Comparison of ENCODE assay signal across 8 mouse cellular contexts in the genomic region with DNA sequence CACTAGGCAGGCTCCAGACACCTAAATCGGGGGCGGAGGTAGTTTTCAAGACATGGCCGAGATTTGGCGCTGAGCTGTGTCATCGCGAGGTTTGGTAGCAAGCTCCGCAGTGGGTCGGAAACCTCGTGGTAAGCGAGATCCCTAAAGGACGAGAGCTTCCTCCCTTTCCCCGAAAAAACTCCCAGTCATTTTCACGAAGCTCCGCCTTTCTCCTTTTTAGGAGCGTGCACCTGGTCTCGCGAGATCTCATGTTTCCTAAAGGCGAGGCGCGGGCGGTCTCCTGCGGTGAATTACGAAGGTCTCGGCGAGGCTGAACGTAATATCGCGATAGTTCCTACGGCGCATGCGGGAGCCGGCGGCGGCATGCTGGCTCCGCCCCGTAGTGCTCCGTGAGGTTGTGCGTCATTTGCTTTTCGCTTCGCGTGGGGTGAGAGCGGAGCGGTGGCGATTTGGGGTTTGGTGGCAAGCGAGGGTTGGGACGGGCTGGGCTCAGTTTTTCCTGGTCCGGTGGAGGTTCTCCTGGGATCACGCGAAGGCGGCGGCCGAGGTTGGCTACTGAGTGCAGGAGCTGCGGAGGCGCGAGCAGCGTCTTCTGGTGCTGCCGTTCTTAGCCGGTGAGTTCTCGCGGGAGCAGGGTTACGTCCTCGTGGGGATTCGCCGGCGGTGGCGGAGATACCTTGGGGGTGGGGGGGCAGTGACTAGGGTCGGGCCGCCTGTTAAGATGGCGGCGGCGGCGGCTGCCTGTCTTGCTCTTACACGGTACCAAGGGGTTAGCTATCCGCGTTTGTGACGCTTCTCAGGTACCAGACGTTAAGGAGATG. TPM values are rescaled to one million over a fixed set of nuclear protein-coding genes. Genes with fewer than 3 reads are reported as not detected.
DNase-seq lines count a peak whose midpoint lies in the region; ATAC-seq and TF ChIP-seq lines count a peak whose summit lies in the region.

No protein-coding gene starts in this region.

- peaks cover 19% of the 10 kb centered on the region for H3K4me1 ChIP-seq in erythroblast, embryonic 14.5 days (ENCODE audit: control insufficient read depth)
- H3K4me1 ChIP-seq in heart, embryonic 11.5 days (ENCODE audit: control insufficient read depth, insufficient read depth, low read length), result no peaks in the 10 kb centered on the region
- no peaks in the 10 kb centered on the region for H3K4me1 ChIP-seq in kidney, embryonic 16.5 days (ENCODE audit: insufficient read depth, low read length)
- peaks cover 1% of the 10 kb centered on the region; the same call in 1 of the 2 replicates for H3K4me1 ChIP-seq in liver, adult 2 months (ENCODE audit: control insufficient read depth, insufficient read depth, low read length)

- H3K27ac ChIP-seq in heart, embryonic 11.5 days (ENCODE audit: low read depth, low read length), result peak overlapping the region; percentile 95
- H3K27ac ChIP-seq in kidney, embryonic 16.5 days (ENCODE audit: low read length), result peak overlapping the region; percentile 96
- peak overlapping the region; percentile 89 for H3K27ac ChIP-seq in liver, adult 2 months (replicated peaks; ENCODE audit: insufficient read depth, low read depth, low read length)

- H3ac ChIP-seq in C2C12 (ENCODE audit: control insufficient read depth, insufficient read length, low read depth), result peak overlapping the region; percentile 73
- peak overlapping the region; percentile 73 for H3ac ChIP-seq in myocyte (ENCODE audit: control insufficient read depth, insufficient read length)

- H3K36me3 ChIP-seq in C2C12 (ENCODE audit: control insufficient read depth, insufficient read depth), result peaks cover 11% of the 10 kb centered on the region
- peaks cover 2% of the 10 kb centered on the region; the same call in 1 of the 2 replicates for H3K36me3 ChIP-seq in erythroblast, embryonic 14.5 days (ENCODE audit: control insufficient read depth)
- H3K36me3 ChIP-seq in heart, embryonic 11.5 days (ENCODE audit: control insufficient read depth, insufficient read depth, low read length), result no peaks in the 10 kb centered on the region
- H3K36me3 ChIP-seq in kidney, embryonic 16.5 days (ENCODE audit: insufficient read depth, low read length), result no peaks in the 10 kb centered on the region
- H3K36me3 ChIP-seq in liver, adult 2 months (ENCODE audit: control insufficient read depth, insufficient read depth, low read length), result no peaks in the 10 kb centered on the region
- no peaks in the 10 kb centered on the region for H3K36me3 ChIP-seq in myocyte (ENCODE audit: control insufficient read depth, insufficient read depth)
- no peaks in the 10 kb centered on the region for H3K36me3 ChIP-seq in splenic B cell, adult 2 months (ENCODE audit: control insufficient read depth, insufficient read depth, low read length, poor library complexity, severe bottlenecking)

- TF ChIP-seq POLR2A in brain, embryonic 14.5 days (IDR thresholded peaks at IDR 0.05; ENCODE audit: borderline replicate concordance, extremely low read depth, insufficient read depth, insufficient read length, poor library complexity, severe bottlenecking), result no peak
- peak; percentile 69; the same call in 1 of the 2 replicates for TF ChIP-seq POLR2A in liver, adult 2 months (IDR thresholded peaks at IDR 0.05; ENCODE audit: extremely low read depth, insufficient read depth, low read length)
- TF ChIP-seq POLR2A in myocyte (IDR thresholded peaks at IDR 0.05; ENCODE audit: insufficient read length, low read depth), result peak; percentile 65

- no peak for TF ChIP-seq CTCF in C2C12 (IDR thresholded peaks at IDR 0.05; ENCODE audit: control insufficient read depth, insufficient read depth, insufficient read length)
- TF ChIP-seq CTCF in brain, embryonic 14.5 days (IDR thresholded peaks at IDR 0.05; ENCODE audit: borderline replicate concordance, extremely low read depth, insufficient read depth, insufficient read length), result no peak
- no peak for TF ChIP-seq CTCF in liver, adult 2 months (IDR thresholded peaks at IDR 0.05; ENCODE audit: low read depth, low read length)

- H3K9ac ChIP-seq in heart, embryonic 11.5 days (ENCODE audit: low read depth, low read length), result peak overlapping the region; percentile 84
- H3K9ac ChIP-seq in kidney, embryonic 16.5 days (replicated peaks; ENCODE audit: low read length), result peak overlapping the region; percentile 79
- peak overlapping the region; percentile 90 for H3K9ac ChIP-seq in liver, adult 2 months (ENCODE audit: low read depth, low read length)

- peak overlapping the region; percentile 70 for H3K4me2 ChIP-seq in heart, embryonic 11.5 days
- peak overlapping the region; percentile 56 for H3K4me2 ChIP-seq in kidney, embryonic 16.5 days (replicated peaks; ENCODE audit: low read depth, low read length)
- H3K4me2 ChIP-seq in myocyte (ENCODE audit: low read depth), result peak overlapping the region; percentile 86

- H3K4me3 ChIP-seq in C2C12 (ENCODE audit: insufficient read depth, poor library complexity, severe bottlenecking), result peak overlapping the region; percentile 55
- H3K4me3 ChIP-seq in erythroblast, embryonic 14.5 days (replicated peaks), result peak overlapping the region; percentile 90
- peak overlapping the region; percentile 61 for H3K4me3 ChIP-seq in heart, embryonic 11.5 days (ENCODE audit: low read depth, low read length)
- peak overlapping the region; percentile 62 for H3K4me3 ChIP-seq in kidney, embryonic 16.5 days (ENCODE audit: low read length)
- H3K4me3 ChIP-seq in liver, adult 2 months (ENCODE audit: insufficient read depth, low read depth, low read length), result peak overlapping the region; percentile 95
- H3K4me3 ChIP-seq in myocyte, result peak overlapping the region; percentile 88

- H3K27me3 ChIP-seq in C2C12 (ENCODE audit: control insufficient read depth, insufficient read depth, insufficient read length) (no peaks in the 10 kb centered on the region), myocyte (ENCODE audit: control insufficient read depth, insufficient read depth, insufficient read length) (no peaks in the 10 kb centered on the region)
- peaks cover 5% of the 10 kb centered on the region; the same call in 1 of the 2 replicates for H3K27me3 ChIP-seq in erythroblast, embryonic 14.5 days (ENCODE audit: control insufficient read depth)
- no peaks in the 10 kb centered on the region for H3K27me3 ChIP-seq in heart, embryonic 11.5 days (ENCODE audit: control insufficient read depth, insufficient read depth, low read length)
- H3K27me3 ChIP-seq in kidney, embryonic 16.5 days (ENCODE audit: insufficient read depth, low read length), result peaks cover 4% of the 10 kb centered on the region; the same call in 1 of the 2 replicates
- no peaks in the 10 kb centered on the region for H3K27me3 ChIP-seq in liver, adult 2 months (ENCODE audit: control insufficient read depth, insufficient read depth, low read length)
- no peaks in the 10 kb centered on the region for H3K27me3 ChIP-seq in splenic B cell, adult 2 months (ENCODE audit: control insufficient read depth, insufficient read depth, low read length, poor library complexity, severe bottlenecking)

- H3K79me2 ChIP-seq in C2C12 (ENCODE audit: control insufficient read depth, insufficient read depth) (peaks cover 63% of the 10 kb centered on the region), myocyte (ENCODE audit: control insufficient read depth, insufficient read depth) (peaks cover 54% of the 10 kb centered on the region)
- H3K79me2 ChIP-seq in liver, adult 2 months (ENCODE audit: control insufficient read depth, insufficient read depth, low read length), result no peaks in the 10 kb centered on the region; the same call in 1 of the 2 replicates

- WGBS in heart, embryonic 11.5 days (ENCODE audit: insufficient replicate concordance), result 14% methylated on average over 77 of the region's 77 CpGs
- 25% methylated on average over 77 of the region's 77 CpGs for WGBS in kidney, embryonic 16.5 days
- WGBS in liver, adult 2 months, result under 1% methylated on average over 66 of the region's 77 CpGs

- peak; percentile 93 for ATAC-seq in heart, embryonic 11.5 days (replicated peaks; ENCODE audit: insufficient number of reproducible peaks, low FRiP score, low TSS enrichment)
- ATAC-seq in kidney, embryonic 16.5 days (ENCODE audit: low FRiP score, low TSS enrichment), result peak; percentile 93

- H3K9me3 ChIP-seq in erythroblast, embryonic 14.5 days (ENCODE audit: control insufficient read depth, low read length), result peaks cover 16% of the 10 kb centered on the region
- no peaks in the 10 kb centered on the region for H3K9me3 ChIP-seq in heart, embryonic 11.5 days (replicated peaks; ENCODE audit: control insufficient read depth, low read length)
- no peaks in the 10 kb centered on the region for H3K9me3 ChIP-seq in kidney, embryonic 16.5 days (ENCODE audit: low read length)

- H3K79me3 ChIP-seq in C2C12 (ENCODE audit: low read depth), result peaks cover 47% of the 10 kb centered on the region

- DNase-seq in brain, embryonic 14.5 days (ENCODE audit: low read depth), result peak; percentile 99
- DNase-seq in liver, adult 2 months (ENCODE audit: extremely low read depth, low read depth, low spot score), result peak; percentile 92
- peak; percentile 97 for DNase-seq in splenic B cell, adult 2 months (ENCODE audit: low read depth, low spot score)

TF ChIP-seq in C2C12, 6 proteins besides CTCF, POLR2A, EP300 and RAD21:
- TF ChIP-seq MAX (IDR thresholded peaks at IDR 0.05), result peak; percentile 22
- TF ChIP-seq MYOG (IDR thresholded peaks at IDR 0.05; ENCODE audit: control insufficient read depth, extremely low read depth, insufficient read length), result no peak

TF ChIP-seq in myocyte, 11 proteins besides CTCF, POLR2A, EP300 and RAD21:
- peak; percentile 86 for TF ChIP-seq POLR2AphosphoS2 (IDR thresholded peaks at IDR 0.05; ENCODE audit: insufficient read length, low read depth)
- peak; percentile 90 for TF ChIP-seq SRF (IDR thresholded peaks at IDR 0.05; ENCODE audit: control insufficient read depth, insufficient read length, low read depth)
- TF ChIP-seq CEBPB (IDR thresholded peaks at IDR 0.05; ENCODE audit: insufficient read depth, poor library complexity, severe bottlenecking), result no peak

RNA-seq across cellular contexts. Expression of gene Huwe1, which starts 2.6 kb away (rescaled TPM):
- polyA plus RNA-seq in C2C12 (2012; fragmentation: generic; extraction: Trizol) (40.8 TPM), myocyte (2012; fragmentation: generic; extraction: Trizol) (40.3 TPM)
- 106 and 140 TPM in 2 replicates for polyA plus RNA-seq in brain, embryonic 14.5 days (2012; rRNA removed)
- polyA plus RNA-seq in erythroblast, embryonic 14.5 days (2012), result 0.88 and 0.98 TPM in 2 replicates
- 39.2 and 63.8 TPM in 2 replicates for polyA plus RNA-seq in heart, embryonic 11.5 days (2014; fragmentation: Nextera tagmentation; extraction: Ambion mirVana)
- 52.4 and 54.2 TPM in 2 replicates for polyA plus RNA-seq in kidney, embryonic 16.5 days (2015; fragmentation: Nextera tagmentation; extraction: Ambion mirVana)
- total RNA-seq in liver, adult 2 months (2014; rRNA removed), result 82.1 and 89.5 TPM in 2 replicates
- 23.2 and 32.6 TPM in 2 replicates for polyA plus RNA-seq in liver, adult 2 months (2012; rRNA removed)

Comparison
In these comparisons a context has a peak if more than half of its experiments do, and no peak if none do; other contexts are left out.
1. Peak in every context shown above with its lines: DNase-seq, ATAC-seq, H3K4me3 ChIP-seq and H3K27ac ChIP-seq.
2. RNA of gene Huwe1, which starts 2.6 kb away (polyA plus RNA-seq): 106 to 140 TPM in brain, embryonic 14.5 days, 39.2 to 63.8 TPM in heart, embryonic 11.5 days, 52.4 to 54.2 TPM in kidney, embryonic 16.5 days, 40.8 TPM in C2C12 (single experiment), 40.3 TPM in myocyte (single experiment) and 23.2 to 32.6 TPM in liver, adult 2 months; 0.88 to 0.98 TPM in erythroblast, embryonic 14.5 days; every median in the first group is over 10 times any median in the second.